Mouse (Mus musculus): Measurements from ENCODE around the gene Sort1. TPM values are rescaled to one million over a fixed set of nuclear protein-coding genes. Genes with fewer than 3 reads are reported as not detected.

The Sort1 gene
- total RNA-seq, 2 experiments from 2014 or later, result 17.1 to 18.9 TPM

- intact Hi-C loops (cut with DNase I), result no loop called here
- DNase-seq (ENCODE audit: low spot score), result no peak
These were observed 88.4 kb downstream of the Sort1 start for GRCm38 (mm10) chr3:108372274-108372673.

DNA sequence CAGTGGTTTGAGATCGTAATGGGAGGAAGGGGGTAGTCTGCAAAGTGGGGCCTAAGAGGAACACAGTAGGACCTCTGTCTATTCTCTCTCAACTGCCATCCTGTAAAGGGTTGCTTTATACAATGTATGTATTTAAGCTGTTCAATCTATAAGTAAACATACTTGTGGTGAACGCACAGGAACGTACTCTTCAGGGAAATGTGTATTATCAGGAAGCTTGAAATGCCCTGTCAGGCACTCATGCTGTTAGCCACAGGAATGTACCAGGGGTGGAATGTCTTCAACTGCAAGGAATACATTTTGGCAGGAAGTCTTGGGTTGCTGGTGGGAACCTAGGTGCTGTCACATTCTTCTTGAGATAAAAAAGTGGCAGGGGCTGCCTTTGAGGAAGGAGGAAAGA, 88.8 kb downstream of the Sort1 start:
- no peak for DNase-seq (ENCODE audit: low spot score)
- intact Hi-C loops (cut with DNase I), result no loop called here

DNA sequence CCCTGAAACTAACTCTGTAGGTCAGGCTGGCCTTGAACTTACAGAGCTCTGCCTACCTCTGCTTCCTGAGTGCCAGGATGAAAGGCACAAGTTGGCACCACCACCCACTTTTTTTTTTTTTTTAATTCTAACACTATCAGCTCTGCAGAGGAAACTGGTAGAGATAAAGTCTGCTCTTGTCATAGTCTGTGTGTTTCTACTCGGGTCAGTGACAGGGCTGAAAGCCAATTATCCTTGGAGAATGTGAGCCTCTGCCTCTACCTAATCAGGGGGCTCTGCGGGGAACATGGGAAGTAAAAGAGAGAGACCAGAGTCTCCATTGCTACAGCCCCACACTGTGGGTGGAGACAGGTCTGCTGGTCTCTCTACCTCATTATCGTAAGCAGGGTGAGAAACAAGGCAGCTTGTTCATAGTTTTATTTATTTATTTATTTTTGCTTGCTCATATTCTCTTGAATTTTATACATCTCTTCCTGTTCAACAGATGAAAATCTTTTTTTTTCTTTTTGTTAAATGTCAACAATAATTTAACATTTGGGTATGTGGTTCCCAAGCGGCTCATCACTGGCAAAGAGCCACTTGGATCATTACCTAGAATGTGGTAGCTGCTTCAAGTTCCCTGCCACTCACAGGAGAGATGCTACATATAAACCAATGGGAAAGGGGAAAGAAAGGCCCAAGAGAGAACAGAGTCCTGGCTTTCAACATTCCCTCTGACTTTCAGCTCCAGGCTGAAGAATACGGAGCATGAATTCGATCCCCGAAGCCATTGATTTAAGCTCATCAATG, 95.2 kb downstream of the Sort1 start:
- intact Hi-C loops (cut with DNase I), result no loop called here

DNA sequence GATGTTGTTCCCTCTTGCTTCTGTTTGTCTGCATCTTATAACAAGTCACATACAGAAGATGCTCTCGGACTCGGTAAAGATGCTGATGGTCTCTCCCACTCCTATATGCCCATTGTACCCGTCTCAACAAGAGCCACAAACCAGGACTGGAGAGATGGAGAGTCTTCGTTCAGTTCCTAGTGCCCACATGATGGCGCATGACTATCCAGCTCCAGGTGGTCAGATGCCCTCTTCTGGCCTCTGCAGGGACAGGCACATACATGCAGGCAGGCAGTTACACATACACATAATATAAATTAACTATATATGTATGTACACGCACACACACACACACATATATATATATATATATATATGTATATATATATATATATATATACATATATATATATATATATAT, 96.8 kb downstream of the Sort1 start:
- intact Hi-C loops (cut with DNase I), result no loop called here
- no peak for DNase-seq (ENCODE audit: low spot score)

More for the DNA sequence above, 95.2 kb downstream of the Sort1 start:
- no peak for DNase-seq (ENCODE audit: low spot score)

- DNase-seq (ENCODE audit: low spot score), result no peak
- intact Hi-C loops (cut with DNase I), result no loop called here
These were observed 98.3 kb downstream of the Sort1 start for GRCm38 (mm10) chr3:108381945-108382875.

- DNase-seq (ENCODE audit: low spot score), result peak; percentile 81
- intact Hi-C loops (cut with DNase I), result no loop called here
These were observed 99.8 kb downstream of the Sort1 start, which contains the start of gene Psrc1 for GRCm38 (mm10) chr3:108383485-108384354. Gene Psrc1, plus strand, starts transcription at chr3:108383839.

DNA sequence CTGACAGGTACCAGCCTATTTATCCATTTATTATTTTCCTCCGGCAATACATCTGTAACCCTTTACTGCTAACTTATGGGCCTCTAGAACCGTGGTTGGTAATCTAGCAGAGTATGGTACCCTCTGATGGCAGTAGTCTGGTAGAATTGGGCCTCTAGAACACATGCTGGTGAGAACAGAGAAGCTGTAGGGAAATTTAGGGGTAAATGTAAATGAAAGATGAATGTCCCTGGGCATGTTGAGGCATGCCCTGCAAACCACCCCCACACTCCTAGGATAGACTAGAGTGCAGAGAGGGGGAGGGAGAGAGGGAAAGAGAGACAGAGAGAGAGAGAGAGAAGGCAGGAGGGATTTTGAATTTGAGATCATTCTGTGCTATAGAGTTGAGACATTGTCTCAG, 100.5 kb downstream of the Sort1 start:
- intact Hi-C loops (cut with DNase I), result no loop called here
- DNase-seq (ENCODE audit: low spot score), result no peak

- DNase-seq (ENCODE audit: low spot score), result no peak
- intact Hi-C loops (cut with DNase I), result loop anchor here (5.0 kb wide), 2 partner anchors 174 to 224 kb away; partner anchors contain the start of gene Atxn7l2
These were observed 102.3 kb downstream of the Sort1 start for GRCm38 (mm10) chr3:108386186-108386585.

DNA sequence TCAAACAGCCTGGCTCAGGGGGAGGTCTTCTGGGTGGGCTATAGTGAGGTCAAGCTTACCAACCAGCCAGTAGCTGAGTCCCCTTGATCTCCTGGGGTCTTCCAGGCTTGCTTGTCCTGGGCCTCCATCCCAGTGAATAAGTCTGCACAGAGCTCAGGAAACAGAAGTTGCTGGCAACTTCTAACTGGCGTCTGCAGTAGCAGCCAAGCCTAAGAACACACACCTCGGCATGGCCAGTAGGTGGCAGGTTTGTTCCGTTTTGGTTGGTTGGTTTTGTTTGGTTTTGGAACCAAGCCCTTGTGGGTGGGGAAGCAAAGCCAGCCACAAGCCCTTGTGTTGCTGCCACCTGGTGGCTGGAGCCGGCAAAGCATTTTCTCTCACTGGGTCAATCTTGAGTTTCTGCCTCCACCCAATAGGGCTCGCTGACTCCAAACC, 105.2 kb downstream of the Sort1 start:
- intact Hi-C loops (cut with DNase I), result loop anchor here (1.0 to 5.0 kb wide), 3 partner anchors 107 to 227 kb away; partner anchors contain the start of gene Atxn7l2
- DNase-seq (ENCODE audit: low spot score), result peak; percentile 80

- intact Hi-C loops (cut with DNase I), result no loop called here
These were observed 108.4 kb downstream of the Sort1 start for GRCm38 (mm10) chr3:108392299-108392698.

DNA sequence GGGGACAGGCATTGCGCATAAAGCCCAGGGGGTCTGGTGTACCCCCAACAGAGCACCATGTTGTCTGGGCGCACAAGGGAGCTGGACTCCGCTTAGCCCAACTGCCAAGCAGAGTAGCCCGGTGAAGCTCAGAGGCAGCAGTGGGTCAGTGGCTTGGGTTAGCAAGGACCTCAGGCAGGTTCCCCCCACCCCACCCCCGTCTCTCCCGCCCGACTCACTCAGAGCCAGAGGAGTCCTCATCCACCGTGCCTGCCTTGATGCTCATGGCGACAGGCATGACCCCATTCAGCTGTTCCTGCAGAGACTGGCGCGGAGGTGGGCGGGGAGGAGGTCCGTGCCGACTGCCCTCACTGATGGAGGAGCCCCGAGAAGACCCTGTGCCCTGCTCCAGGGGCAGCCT, 108.9 kb downstream of the Sort1 start:
- intact Hi-C loops (cut with DNase I), result no loop called here
- no peak for DNase-seq (ENCODE audit: low spot score)

More at GRCm38 (mm10) chr3:108392299-108392698, 108.4 kb downstream of the Sort1 start:
- DNase-seq (ENCODE audit: low spot score), result no peak

DNA sequence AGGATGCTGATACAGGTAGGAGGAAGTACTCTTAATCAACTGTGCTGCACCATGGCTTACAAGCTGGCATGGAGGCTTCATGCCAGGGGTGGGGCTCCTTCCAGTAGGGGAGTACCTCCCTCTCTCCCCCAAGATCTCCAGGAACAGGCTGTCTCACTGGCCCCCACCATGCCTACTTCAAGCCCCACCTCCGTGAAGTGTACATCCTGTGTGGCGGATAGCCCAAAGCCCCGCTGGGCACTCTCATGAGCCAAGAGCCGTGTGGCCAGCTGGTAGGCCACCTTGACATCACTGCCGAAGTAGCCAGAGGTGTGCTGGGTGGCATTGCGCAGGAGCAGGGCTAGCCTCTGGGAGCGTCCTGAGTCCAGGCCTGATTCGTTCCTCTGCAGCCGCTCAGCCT, 114.4 kb downstream of the Sort1 start:
- intact Hi-C loops (cut with DNase I), result no loop called here

GRCm38 (mm10) chr3:108400442-108400841, 116.6 kb downstream of the Sort1 start:
- intact Hi-C loops (cut with DNase I), result loop anchor here (2.0 to 10.0 kb wide), 3 partner anchors 47 to 364 kb away; partner anchors contain the start of genes Sars and Tmem167b
- no peak for DNase-seq (ENCODE audit: low spot score)

More for the DNA sequence above, 114.4 kb downstream of the Sort1 start:
- no peak for DNase-seq (ENCODE audit: low spot score)

DNA sequence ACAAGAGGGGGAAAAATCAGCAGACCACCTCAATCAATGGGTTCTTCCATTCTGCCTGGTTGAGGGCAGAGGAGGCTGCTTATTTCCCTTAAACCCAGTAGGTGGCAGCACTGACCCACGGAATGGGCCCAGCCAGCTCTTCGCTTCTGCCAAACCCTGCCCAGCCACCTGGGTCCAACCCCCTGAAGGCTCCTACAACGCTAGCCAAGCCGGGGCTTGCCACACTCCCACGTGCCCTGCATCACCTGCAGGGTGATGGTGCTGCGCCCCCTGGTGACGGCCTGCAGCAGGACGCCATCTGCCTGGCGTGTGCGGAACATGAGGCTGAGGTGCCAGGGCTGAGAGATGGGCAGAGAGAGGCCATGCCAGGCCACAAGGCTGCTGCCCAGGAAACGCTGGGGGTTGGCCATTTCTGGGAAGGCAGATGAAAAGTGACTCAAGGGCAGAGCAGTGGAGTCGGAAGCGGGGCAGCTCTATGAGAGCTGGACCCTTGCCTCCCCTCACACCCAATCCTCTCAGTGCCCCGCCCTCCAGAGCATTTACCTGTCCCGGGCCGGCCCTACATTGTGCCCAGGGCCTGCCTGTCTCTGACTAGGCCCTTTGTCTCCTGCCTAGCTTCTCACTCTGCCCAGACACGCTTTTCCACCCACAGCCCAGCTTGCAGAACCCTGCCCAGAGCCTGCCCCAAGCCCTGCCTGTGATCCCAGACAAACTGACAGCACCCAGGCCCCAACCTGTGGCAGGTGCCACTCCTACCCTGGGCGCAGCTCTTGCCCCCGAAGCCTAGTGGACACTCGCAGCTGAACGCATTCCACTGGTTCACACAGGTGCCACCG, 118.0 kb downstream of the Sort1 start:
- DNase-seq (ENCODE audit: low spot score), result peak; percentile 66
- intact Hi-C loops (cut with DNase I), result loop anchor here (2.0 to 10.0 kb wide), 3 partner anchors 45 to 363 kb away; partner anchors contain the start of genes Sars and Tmem167b

DNA sequence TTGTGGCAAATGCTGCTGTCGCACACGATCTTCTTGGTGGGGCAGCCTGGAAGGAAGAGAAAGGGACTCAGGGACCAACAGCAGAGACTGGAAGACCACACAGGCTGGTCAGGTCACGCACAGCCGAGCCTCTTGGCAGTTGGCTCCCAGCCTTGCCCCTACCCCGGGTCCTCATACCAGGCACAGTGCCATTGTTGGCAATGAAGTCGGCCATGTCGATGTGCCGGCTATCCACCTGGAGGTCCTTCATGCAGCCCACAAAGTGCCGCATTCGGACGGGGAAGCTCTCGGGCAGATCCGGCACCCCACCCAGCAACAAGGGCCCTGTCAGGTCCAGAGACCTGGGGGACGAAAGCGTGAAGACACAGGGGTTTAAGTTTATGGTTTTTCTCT, 118.6 kb downstream of the Sort1 start:
- no peak for DNase-seq (ENCODE audit: low spot score)
- intact Hi-C loops (cut with DNase I), result loop anchor here (5.0 to 10.0 kb wide), 2 partner anchors 45 to 362 kb away; partner anchors contain the start of gene Sars

DNA sequence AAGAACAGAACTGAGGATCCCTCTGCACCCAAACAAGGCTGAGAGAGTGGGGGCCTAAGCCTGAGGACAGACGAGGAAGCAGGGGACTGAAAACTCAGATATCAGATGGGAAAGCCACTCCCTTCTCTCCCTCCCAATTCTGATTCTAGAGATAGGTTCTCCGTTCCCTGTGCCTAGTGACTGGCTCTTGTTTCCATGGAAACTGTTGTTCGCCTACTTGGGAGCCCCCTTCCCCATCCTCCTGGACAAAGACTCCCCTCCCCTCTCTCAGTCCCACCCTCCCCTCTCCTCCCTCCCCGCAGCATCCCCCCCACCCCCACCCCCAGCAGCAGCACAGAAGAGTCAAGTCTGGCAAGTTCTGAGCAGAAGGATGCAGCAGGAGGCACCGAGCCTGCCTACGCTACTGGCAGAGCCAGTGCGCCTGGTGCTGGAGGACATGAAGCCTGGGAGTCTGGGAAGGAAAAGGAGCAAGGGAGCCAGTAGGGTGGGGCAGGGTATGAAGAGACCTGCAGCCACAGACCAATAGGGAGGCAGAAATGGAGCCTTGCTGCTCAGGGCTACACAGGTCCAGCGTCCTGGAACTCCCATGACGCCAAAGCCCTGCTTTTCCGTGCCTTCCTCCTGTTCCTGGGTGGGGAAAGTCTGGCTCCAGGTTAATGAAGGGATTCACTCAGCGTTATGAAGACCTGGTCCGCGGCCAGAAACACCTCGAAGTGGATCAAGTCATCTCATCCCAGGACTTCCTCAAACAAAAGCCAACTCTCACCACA, 121.8 kb downstream of the Sort1 start:
- intact Hi-C loops (cut with DNase I), result loop anchor here (10.0 kb wide), 1 partner anchor 359 kb away; no protein-coding TSS in a partner anchor
- DNase-seq (ENCODE audit: low spot score), result no peak

- DNase-seq (ENCODE audit: low spot score), result no peak
- intact Hi-C loops (cut with DNase I), result loop anchor here (10.0 kb wide), 1 partner anchor 358 kb away; no protein-coding TSS in a partner anchor
These were observed 122.5 kb downstream of the Sort1 start for GRCm38 (mm10) chr3:108406306-108406885.

Measured in heart, postnatal 25 days (tissue).